Mouse (Mus musculus) olfactory bulb, adult 2 months (tissue): ENCODE measurements at regions not wholly inside any gene's neighbourhood (a gene's known extent, or its start where the extent isn't known, plus 50 kb on each side); places are given as distances from the start of the nearest gene placed in this dataset.

Experiments used
- CTCF ChIP-seq: fragments of 200-500 bp; IDR thresholded peaks from 2 replicates; pipeline ENCODE4 v1.5.1; 2012; ENCODE audit warnings: low read depth, mild to moderate bottlenecking, low read length, moderate library complexity; ENCODE audit not compliant: insufficient read depth
- POLR2A ChIP-seq: fragments of 200-500 bp; IDR thresholded peaks from 2 replicates; pipeline ENCODE4 v1.6.1; 2012; ENCODE audit warnings: mild to moderate bottlenecking, low read depth, low read length, moderate library complexity; ENCODE audit not compliant: insufficient read depth

GRCm38 (mm10) chr1:194302775-194303174, 315.2 kb upstream of the Plxna2 start:
- TF ChIP-seq CTCF = no peak
- TF ChIP-seq POLR2A = no peak
